Mouse (Mus musculus) spleen, postnatal 4 days (tissue): ENCODE data around the gene Clec9a.

ENCODE experiments used
- DNase-seq, 2 experiments: peaks; one replicate each; pipeline ENCODE4 v3.0.0; 2022; ENCODE audit warnings: low spot score in 2 of 2

The Clec9a gene

DNA sequence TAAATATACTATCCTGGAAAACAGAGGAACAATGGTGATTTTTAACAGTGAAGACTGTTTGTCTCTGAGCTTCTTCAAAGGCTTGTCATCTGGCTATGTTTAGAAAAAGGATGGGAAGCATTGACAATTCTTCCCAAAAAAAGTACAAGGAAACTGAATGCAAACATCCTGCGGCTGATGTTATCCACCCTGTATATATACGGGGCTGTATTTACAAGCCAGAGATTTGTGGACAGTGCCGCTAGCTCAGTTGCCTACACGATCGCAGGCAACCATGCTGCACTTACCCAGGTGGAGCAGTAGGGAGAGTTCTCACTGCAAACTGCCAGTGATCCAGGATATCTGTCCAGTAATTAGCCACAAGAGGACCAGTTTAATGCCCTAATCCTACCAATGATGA lies 16.6 kb downstream of the Clec9a start:
- no peak for DNase-seq

DNA sequence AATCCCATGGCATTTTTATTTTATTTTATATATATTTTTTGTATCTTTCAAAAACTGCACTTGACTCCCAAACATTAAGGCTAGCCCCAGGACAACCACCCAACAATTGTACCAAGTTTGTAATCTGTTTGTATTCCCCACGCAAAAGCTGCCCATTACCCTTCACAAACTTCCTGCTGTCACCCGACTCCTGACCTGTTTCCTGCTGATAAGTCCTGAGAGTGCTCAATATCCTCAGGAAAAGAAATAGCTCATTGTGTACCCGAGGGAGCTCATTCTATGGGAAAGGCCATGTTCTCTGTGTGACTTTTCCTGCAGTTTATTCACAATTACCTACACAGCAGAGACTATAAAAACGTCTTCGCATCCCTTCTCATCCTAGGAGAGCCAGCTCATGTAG lies 17.1 kb downstream of the Clec9a start:
- no peak for DNase-seq

DNA sequence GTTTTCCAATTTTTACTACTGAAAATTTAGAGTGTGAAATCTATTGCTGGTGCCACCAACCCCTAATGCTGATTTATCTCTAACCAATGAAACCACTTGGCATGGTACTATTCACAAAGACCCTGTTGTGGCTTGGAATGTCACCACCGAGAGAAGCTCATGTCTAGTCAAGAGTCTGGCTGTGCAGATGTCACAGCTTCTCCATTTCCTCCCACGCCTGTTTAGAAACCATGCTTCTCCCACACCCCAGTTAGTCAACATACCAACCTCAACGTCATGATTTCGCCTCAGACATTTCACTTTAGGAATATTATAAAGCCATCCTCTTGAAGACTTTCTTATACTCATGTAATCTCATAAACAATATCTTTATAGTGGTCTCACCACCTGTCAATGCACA lies 18.6 kb downstream of the Clec9a start:
- DNase-seq = no peak

DNA sequence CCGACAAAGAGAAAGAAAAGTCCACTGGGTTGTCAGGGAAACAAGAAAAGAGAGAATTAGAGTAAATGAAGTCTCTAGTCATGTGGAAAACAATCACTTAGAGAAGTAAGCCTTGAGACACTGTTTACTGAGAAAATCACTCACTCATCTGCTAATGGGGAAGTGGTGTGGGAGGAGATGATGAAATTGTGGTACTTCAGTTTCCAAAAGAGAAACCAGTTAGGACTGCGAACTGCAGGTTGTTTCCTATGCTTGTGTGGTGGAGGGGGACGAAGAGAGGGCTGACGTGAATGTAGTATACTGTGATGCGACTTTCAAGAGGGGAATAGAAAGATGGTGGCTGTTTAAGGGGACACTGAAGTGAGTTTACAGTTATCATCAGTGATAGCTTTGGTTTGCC lies 25.6 kb downstream of the Clec9a start:
- no peak for DNase-seq

DNA sequence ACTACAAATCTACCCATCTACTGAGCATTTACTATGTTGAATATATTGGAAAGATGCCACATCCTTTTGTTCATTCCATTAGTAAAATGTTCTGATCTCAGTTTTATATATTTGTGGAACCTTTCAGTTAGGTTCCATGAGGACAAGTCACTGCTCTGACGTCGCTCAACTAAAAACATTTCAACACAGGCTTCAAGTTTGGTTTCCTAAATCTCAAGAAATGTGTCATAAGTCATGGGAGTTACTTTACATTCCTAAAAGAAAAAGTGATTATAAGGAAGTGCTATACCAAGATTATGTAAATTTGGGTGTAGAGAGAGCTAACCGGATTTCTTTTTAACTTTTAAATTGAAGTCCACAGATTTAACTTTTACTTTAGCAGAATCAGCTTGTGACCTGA lies 27.4 kb downstream of the Clec9a start:
- no peak for DNase-seq

DNA sequence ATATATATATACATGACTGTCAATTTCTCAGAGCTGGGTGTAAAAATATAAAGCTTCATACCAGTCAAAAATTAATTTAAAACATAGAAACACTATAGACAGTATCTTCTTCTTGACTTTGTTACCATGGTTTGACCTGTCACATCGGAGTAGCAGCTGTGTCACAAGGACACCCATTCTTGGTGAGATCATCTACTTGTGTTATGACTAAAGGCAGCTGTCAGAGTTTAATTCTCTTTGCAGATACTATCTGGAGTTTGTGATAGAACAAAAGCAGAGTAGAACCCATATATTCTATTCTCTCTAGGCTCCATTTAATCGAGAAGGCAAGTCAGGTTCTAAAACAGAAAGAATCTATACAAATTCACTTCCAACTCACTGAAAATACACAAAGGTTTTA lies 29.4 kb downstream of the Clec9a start:
- DNase-seq = no peak

DNA sequence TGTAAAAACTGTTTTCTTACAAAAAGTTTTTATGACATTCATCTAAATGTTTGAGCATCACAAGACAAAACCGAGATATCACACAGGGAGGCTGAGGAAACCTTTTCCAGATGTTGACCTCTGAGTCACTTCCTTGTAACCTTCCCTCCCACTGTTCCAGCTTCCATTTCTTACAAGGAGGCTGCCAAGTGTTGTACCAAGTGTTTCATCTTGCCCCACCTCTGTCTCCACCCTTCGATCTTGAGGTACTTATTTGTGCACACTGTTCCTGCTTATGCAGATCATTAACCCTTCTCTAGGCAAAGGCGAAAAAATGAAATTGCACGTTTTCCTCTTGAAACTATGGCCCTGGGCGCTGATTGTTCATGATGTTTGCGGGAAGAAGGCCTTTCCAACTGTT lies 41.1 kb downstream of the Clec9a start:
- DNase-seq = no peak

DNA sequence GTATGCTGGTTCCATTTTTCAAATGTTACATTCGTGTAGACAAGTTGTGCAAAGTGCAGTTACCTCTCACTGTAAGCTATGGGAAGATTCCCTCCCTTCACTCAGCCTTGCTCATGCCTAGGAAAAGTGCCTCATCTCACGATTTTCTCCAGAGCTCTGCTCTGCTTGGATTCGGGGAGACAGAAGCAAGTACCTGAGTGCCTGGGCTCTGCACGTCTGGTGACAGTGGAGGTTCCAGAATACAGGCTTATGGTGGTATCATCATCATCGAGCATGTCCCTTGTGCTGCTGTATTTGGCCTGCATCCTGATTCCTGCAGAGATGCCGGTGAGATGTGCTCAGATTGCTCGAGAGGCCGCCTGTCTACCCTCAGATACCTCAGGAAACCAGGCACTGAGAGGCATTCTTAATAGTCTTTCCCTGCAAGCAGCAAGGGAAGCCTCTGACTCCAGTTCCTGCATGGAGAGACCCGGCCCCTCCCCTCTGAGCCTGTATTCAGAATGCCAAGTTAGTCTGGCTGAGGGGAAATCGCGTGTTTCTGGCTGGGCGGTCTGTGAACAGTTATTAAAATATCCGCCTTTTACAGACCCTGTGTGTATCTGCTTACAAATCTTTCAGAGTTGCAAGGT lies 42.9 kb downstream of the Clec9a start, which contains the start of gene Clec1a:
Gene Clec1a (minus strand): TSS at position 590 of the 629 bp plus-strand sequence.
- no peak for DNase-seq

DNA sequence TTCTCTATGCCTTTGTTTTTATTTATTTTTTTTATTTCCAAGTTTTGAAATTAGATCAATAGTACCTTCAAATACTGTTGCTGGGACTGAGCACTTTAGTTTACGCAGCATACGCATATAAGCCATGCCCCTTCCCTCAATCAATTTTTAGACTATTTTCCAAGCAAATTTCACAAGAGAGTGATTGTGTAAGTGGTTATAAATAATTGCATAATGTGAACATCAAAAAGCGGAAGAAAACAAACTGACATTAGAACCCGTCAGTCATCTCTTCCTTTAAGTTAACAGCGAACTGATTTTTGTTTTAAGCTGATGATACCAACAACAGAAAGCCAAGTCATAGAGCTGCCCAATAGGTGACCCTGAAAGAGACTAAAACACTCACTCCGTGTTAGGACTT lies 62.7 kb downstream of the Clec9a start:
- no peak for DNase-seq

DNA sequence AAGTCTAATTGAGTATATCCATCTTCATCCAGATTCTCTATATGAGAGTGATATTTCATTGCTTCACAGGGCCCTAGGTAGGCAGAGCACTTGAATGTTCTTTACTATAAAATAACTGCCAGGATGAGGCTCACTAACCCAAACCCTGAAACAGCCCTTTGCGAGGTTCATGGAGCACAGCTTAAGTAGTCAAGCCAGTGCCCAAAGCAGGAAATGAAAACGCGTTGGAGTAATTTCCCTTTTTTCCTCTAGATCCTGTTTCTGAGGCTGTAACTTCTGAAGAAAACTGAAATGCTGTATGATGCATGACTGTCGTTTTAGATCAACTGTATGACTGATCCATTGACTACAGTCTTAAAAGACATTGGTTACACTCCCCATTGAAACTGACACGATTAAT lies 64.0 kb downstream of the Clec9a start:
- DNase-seq = no peak
